Mouse (Mus musculus) brain, embryonic 14.5 days (tissue): ENCODE measurements around the gene Gemin8.

ENCODE experiments used
- CTCF ChIP-seq: fragments of 200-500 bp; IDR thresholded peaks from 2 replicates; pipeline ENCODE4 v1.5.1; 2012; ENCODE audit warnings: inconsistent platforms, mild to moderate bottlenecking, moderate library complexity, borderline replicate concordance; ENCODE audit not compliant: insufficient read depth, insufficient read length; ENCODE audit errors: extremely low read depth
- POLR2A ChIP-seq: fragments of 200-500 bp; IDR thresholded peaks from 2 replicates; pipeline ENCODE4 v1.6.1; 2012; ENCODE audit warnings: mild to moderate bottlenecking, inconsistent platforms, borderline replicate concordance; ENCODE audit not compliant: poor library complexity, insufficient read depth, insufficient read length, severe bottlenecking; ENCODE audit errors: extremely low read depth

DNA sequence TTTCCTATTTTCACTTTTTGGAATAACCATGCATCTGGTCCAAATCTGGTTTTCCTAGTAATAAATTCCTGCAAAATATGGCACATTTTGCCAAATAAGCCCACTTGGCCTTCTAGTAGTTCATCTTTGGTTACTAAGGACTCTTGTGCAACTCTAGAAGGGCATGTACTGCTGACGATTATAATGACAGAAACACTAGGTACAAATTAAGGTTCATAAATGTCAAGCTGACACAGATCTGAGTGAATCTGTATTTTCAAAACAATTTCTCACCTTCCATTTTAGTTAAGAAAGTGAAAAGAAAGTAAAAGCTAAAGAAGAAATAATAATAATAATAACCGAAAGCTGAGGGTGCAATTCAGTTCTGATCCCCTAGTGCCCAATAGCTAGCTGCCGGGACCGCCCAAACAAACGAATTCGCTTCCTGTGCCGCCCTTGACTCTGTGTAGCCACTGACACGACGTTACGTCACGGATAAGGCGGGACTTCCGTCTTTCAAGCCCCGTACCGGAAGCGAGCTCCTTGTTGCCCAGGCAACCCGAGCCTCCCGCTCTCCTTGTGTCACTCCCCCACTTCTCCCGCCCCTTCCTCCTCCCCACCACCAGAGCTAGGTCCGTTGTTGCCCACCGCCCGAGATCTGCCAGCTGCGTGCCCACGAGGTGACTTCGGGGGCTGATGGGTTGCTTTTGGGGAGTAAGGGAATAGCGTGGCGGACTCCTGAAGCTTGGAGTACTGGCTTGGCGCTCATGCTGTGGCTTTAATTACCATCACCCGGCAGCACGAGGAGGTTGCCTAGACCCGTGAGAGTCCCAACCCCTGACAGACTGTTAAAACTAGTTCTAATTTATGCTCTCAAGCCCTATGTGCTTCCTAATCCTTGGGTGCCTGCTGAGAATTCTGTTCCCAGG is at the start of gene Gemin8:
- TF ChIP-seq CTCF (peak; percentile 39; the same call in 1 of the 2 replicates), POLR2A (no peak)
